Mouse (Mus musculus) gastrocnemius, postnatal 4 days (tissue): Measurements from ENCODE around the gene Dnmbp. TPM values are rescaled to one million over a fixed set of nuclear protein-coding genes. Genes with fewer than 3 reads are reported as not detected.
A peak's percentile ranks its signal among the peaks of the same experiment; 100 is the strongest.

Experiments
- DNase-seq, 2 experiments: peaks; one replicate each; pipeline ENCODE4 v3.0.0; 2021 to 2022; ENCODE audit warnings: low spot score in 2 of 2, mixed read lengths in 2 of 2
- total RNA-seq, 2 experiments: library from RNA; stranded (reverse); gene quantifications; 2 replicates each; pipeline ENCODE4 v1.2.3; 2021

Dnmbp gene
- total RNA-seq, 2 experiments from 2014 or later: 18.8 to 20.4 TPM

DNA sequence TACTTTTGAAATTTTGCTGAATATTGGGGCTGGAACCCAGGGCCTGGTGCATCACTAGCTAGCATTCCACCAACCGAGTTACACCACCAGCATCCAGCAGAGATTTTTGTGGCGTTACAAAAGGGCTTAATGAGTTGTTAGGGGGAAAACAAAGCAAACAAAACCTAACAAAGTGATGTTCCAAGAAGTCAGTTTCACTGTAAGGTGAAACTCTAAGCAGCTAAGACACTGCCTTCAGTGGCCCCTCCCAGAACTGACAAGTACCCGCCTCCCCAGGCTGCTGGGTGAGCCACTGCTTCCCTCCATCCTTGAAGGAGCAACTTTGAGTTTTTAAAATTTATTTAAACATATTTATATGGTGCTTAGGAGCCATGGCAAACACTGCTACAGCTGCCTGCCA lies 59.6 kb downstream of the Dnmbp start:
- DNase-seq: no peak

DNA sequence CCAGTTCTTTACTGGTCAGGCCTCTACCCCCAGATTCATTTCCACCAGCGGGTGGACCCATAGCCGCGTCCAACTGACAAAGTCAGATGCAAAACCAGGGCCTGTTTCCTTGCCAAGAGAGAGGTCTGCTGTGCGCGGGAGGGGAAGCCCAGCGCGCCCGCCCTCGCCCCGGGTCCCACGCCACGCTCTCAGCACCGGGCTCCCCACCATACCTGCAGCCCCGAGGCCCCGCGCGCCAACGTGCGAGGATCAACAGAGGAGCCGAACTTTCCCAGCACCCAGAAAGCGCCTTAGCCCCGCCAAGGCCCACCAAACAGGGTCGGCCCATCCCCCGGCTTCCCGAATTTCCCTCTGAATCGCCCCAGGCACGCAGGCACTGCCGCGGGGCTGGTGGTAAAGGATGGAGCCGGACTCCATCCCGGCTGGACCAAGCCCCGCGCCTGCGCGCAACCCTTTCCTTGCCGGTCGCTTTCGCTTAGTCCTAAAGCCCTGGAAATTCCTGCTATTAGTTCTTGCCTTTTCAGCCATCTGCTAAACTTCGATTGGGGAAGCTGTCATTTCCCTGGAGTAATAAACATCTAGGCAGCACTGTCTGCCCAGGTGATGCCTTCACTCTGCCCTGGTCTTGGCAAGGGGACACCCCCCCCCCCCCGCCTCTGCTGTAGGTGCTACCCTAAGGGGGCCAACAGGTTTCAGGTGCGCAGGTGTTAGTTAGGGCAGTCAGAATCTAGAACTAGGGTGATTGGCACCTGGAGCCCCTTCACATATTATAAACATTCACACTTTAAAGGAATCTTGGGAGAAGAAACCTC lies 60.4 kb downstream of the Dnmbp start:
- peak; percentile 72 to 88 for DNase-seq

DNA sequence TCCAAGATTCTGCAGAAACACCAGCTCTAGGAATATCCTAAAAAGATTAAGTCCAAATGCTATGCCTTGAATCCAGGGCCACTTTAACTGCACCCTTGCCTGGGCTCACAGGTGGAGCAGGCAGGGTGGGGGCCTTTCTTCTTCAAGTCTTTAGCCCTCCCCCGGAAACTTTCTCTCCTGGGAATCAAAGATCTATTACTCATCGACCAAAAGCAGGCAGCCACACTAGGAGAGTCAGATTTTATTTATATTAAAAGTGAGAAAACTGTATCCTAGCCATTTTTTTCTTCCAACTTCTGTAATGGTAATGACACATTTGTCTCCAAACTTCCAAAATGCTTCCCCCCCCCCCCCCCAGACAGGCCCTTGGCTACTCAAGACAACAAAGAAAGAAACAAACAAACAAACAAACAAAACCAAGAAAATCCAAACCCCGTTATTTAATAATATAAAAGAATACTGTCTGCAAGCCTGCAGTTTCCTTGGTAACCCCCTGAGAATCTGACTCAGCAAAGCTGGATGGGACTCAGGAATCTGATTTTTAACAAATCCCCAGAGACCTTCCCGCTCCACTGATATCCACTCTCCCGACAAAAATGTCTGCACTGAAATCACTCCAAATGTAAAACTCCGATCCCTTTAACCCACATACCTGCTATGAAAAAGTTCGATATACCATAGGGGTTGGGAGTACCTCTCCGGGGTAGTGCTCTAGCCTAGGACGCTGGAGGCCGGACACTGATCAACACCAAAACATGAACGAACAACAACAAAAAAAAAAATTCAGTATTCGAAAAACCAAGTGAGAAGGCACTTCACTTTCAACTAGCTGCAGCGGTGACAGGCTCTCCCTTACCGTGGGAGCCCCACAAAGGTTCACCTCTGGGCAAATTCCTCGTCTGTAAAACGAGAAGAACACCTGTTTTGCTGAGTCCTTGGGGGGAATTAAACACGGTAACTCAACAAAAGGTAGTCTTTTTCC lies 61.6 kb downstream of the Dnmbp start:
- no peak for DNase-seq

DNA sequence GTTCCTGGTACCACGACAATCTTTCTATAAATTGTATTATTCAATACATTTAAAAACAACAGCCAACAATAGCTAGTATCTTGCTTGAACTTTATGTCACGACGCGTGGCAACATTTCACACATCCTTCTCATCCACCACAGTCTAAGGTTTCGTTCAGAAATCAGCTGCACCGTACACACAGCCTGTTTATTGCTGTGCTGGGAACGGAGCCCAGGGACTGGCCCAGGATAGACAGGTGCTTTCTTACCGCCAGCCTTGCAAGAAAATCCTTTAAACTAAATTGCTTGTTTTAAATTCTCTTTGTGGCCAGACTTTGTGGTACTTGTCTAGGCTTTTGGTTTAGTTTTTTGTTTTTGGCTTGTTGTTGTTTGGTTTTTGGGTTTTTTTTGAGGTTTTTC lies 62.6 kb downstream of the Dnmbp start:
- no peak for DNase-seq

DNA sequence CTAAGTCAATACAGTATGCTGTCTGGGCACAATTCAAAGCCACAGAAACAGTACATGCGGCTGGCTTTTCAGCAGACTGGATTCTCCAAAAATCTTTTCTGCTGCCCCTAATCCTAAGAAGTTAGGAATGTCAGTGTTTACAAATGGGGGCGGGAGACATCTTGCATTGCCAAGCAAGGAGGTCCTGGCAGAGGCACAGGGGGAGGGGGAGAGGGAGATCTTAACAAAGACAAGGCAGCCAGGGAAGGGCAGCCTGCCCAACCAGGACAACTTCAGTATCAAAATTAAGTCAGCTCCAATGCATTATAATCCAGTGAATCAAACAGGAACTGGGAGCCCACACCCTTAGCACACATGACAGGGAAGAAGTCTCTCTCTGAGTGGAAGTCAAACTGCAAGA lies 64.0 kb downstream of the Dnmbp start:
- peak in 1 of 2 experiments; percentile 35 for DNase-seq

DNA sequence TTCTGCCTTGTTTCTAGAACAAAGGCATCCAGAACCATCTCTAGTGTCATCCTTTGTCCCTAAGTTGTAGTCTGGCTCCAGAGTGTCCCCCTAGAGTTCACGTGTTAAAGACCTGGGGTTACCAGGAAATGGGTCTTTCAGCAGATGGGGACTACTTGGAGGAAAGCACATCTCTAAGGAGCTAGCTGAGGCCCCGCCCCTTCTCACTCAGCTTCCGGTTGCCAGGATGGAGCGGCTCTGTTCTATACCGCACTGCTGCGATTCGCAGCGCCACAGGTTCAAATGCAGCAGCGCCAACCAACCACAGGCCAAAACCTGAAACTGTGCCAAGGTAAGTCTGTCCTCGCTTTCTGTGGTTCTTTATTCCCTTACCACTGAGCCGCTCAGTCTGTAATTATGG lies 65.6 kb downstream of the Dnmbp start:
- DNase-seq: no peak

DNA sequence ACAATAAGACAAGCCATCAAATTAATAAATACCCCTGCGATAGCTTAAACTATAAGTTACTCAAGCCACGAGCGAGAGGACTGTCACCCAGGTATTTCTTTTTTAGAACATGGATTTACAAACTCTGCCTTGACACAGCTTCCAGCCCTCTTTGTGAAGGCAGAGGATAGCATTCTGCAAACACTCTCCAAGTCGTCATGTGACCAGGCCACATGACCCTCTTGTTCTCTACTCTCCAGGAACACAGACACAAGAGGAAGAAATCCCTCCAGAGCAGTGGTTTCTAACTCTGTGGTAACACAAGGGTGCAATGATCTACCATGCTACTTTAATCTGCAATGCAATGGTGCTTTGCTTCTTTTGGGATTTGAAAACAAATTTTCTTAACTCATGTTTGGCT lies 69.6 kb downstream of the Dnmbp start:
- no peak for DNase-seq

DNA sequence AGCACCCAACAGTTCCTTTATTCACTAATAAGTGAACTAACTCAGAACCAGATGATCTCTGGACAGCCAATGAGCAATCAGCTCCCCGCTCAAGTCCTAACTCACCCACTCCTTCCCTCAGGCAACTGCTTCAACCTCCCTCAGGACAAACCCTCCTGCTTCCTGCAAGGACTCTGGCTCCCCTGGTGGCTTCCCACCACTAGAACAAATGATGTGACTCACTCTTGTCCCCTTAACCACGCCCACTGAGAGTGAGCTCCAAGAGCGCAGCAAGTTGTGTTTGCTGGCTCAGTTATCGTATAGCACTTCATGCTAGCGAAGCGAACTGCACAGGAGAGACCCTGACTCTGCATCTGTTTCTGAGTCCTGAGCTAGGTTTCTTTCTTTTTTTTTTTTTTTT lies 82.6 kb downstream of the Dnmbp start:
- no peak for DNase-seq

DNA sequence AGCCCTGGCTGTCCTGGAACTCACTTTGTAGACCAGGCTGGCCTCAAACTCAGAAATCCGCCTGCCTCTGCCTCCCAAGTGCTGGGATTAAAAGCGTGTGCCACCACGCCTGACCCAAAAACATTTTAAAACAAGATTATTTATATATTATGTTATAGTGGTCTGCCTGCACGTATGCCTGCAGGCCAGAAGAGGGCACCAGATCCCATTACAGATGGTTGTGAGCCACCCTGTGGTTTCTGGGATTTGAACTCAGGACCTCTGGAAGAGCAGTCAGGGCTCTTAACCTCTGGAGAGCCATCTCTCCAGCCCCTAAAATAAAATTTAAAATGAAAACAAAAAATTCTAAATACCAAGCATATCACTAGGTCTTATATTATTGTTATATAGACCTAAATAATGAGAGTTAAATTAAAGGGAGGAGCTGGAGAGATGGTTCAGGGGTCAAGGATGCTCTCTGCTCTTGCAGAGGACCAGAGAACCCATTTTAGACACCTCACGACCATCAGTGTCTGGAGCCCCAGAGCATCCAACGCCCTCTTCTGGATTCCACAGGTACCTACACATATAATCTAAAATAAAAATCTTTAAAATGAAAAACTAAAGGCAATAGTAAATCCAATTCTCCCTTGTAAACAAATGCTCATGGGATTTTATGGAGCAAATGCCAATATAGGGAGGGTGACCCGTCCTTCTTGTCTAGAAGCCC lies 87.0 kb downstream of the Dnmbp start:
- no peak for DNase-seq

DNA sequence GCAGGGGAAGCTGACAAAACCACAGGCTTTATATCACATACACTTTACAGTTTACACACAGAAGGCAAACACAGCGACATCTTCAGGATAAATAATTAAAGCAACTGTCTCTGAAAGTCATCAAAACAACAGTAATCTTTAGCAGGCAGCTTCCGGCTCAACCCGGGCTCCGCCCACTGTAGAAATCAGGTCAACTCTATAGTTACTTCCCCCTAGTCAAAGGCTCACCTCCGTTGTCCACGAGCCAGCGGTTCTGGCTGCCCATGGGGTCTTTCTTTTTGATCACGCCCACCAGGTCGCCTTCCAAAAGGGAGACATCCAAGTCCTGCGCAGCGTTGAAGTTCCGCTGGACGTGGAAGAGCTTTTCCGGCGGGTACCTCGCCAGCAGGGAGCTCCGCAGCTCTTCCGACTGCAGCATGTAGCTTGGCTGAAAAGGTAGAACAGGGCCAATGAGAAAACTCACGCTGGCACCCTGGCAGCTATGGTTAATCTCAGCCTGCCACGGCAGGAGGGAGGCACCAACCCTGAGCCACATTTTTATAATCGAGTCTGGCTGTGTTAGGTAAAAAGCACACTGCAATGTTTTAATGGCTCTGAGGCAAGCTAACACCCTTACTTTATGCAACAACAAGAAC lies 87.9 kb downstream of the Dnmbp start:
- DNase-seq: no peak

DNA sequence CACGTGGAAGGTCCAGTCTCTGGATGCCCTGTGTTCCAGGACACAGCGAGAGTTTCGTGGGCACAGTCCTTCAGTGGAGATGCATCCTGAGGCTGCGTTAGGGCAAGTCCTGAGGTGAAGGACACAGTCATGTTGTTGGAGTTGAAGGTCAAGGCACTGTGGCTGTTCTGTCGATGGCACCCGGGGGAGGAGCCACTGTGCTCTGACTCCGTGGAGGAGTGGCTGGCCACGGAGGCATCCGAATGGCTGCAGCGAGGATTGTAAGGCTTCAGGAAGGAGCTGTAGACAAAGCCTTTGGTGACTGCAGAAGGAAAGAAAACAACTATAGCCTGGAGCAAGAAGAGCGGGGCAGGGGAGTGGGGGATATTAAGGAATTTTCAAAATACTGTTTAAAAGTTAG lies 90.0 kb downstream of the Dnmbp start:
- DNase-seq: no peak

DNA sequence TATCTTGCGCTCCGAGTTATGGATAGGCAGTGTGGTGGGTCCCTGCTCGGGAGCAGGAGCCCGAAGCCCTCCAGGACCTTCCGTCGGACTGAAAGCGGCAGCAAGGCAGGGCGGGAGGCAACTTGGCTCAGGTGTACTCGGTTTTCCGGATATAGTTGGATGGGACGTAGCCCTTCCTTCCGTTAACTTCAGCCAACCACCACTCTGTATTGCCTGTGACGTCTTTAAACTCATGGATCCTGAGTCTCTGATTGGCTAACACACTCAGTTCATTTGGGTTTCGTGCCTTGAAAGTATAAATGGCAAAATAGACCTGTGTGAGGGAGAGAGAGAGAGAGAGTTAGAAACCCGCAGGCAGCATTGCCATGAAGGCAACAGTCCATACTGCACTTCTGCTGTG lies 92.0 kb downstream of the Dnmbp start:
- DNase-seq: no peak

DNA sequence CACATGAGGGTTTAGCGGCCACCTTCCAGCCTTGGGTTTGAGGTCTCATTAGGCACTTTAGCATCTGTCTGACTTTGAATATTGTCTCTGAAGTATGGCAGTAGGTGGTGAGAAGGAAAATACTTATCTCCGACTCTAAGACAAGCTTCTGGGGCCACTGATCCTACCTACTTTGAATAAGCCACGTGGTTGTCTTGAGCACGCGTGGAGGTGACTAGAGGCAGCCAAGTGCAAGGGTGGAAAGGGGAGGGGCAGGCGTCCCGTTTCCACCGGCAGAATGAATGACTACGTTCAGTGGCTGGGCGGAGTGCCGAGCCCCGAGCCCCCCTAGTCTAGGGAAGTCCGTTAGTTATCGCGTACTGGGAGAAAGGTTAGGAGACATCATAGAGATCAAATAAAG lies 92.9 kb downstream of the Dnmbp start:
- DNase-seq: no peak

DNA sequence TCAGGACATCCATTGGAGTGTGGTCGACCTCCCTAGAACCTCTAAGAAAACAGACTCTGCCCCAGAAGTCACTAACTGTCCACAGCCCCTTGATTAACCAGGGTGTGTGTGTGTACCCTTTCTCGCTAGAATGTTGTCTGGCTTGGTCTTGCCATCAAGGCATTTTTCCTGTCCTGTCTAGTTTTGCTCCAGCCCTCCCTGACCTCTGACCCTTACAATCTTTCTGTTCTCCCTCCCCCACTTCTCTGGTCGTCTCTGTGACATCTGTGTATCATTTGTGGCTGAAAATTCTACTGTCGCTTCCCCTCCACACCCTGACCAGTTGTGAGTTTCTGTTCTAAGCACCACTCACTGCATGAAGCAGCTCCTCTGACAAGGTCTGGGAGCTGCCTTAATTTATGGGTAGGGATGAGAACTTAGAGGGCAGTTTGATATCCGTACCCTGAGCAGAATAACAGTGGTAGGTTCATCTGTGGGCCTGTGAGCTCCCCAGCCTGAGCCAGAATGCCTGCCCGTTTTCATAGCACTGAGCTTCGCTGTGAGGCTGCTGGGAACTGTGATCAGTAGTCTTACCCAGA lies 94.6 kb downstream of the Dnmbp start:
- DNase-seq: no peak

DNA sequence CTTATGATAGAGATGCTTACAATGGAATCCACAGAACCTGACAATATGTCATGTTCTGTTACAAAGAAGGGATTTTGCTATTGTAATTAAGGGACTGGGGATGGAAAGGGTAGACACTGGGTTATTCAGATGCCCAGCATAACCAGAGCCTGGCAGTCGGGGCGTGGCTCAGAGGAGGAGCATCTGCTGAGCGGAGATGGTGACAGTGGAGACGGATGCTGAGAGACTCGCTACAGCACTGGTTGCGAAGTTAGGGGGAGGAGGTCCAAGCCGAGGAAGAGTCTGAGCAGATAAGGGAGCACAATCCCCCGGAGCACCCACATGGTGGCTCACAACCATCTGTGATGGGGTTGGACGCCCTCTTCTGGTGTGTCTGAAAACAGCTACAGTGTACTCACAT lies 96.8 kb downstream of the Dnmbp start:
- no peak for DNase-seq

DNA sequence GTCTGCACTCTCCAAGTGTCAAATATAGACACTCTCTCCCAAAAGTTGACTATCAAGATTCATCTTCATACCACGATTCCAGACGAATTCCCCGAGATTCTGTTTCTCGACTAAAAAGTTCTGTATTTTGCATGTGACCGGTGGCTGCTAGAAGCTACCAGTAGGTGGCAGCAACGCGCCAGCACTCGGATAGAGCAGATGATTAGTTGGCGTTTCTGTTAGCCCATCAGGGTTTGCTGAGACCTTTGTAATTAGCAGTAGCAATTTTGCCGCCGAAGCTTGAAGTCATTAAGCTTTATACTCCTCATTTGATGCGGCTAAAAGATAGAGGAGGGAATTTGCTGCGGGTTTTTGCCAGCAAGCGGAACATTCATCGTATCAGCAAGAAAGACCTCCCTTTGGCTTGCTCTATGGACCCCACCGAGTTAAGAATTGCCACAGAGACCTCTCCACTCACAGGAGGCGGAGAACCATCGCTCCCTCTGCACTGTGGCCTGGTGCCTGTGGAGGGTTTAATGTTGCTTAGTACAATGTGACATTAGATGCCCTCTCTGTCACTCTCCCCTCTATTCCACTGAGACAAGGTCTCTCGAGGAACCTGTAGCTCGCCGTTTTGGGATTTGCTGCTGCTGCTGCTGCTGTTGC lies 107.4 kb downstream of the Dnmbp start:
- peak; percentile 42 to 72 for DNase-seq

DNA sequence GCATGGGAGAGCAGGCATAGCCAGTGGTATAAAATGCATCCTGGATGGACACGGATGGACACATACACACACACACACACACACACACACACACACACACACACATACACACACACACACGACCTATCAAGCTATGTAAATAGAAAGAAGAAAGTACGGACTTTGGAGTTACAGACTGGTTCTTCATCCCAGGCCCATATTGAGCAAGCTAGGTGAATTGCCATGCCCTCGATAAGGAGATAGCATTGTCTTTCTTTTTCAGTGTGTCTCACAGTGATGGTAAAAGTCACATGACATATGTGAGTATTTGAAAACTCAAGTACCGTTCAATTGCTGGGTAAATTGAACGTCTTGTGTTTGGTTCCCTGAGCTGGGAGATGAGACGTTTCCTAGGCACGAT lies 113.1 kb downstream of the Dnmbp start:
- no peak for DNase-seq

DNA sequence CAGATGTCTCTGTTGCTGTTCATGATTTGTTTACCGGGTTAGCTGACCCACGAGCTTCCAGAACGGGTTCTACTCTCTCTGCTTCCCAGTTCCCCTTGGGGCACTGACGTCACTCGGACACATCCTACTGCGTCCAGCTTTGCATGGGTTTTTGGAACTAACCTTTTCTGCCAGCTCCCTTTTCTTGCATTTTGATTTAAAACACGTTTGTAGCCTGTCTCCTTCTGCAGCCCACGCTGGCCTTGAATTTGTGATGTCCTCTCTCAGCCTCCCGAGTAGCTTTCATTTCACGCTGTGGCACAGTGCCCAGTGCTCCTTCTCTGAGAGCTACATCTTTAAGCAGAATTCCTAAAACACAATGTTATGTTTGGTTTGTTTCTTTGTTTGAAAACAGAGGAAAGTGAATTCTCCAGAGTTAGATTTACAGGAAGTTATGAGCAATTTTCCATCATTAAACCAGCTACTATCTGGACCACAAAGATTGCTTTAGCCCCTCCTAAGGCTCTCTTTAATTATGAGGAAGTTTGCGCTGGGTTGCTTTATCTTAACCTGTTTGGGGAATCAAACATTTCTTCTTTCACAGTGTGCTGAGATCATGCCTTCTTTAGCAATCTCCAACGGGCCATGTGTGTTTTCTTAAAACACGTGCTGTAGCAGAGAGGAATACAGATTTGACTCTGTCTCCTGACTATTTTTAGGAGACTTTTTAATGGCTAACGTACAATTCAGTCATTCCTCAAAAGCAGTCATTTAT lies 124.2 kb downstream of the Dnmbp start:
- peak in 1 of 2 experiments; percentile 25 for DNase-seq

DNA sequence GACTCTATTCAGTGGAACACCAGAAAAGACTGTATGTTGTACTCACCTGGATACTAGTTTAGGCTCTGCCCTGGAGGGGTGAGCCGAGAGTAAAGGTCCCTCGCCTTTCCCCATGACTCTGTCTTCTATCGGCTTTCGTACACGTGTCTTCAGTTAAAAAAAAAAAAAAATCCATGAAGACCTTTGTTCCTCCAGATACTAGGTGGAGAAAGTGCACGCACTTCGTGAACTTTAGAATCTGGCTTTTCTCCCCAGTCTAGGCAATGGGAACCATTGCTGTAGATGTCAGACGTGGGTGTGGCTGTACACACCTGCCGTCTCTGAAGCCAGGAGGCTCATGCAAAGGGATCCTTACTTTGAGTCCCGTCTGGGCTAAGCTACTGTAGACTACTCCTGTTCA lies 126.7 kb downstream of the Dnmbp start:
- DNase-seq: no peak

DNA sequence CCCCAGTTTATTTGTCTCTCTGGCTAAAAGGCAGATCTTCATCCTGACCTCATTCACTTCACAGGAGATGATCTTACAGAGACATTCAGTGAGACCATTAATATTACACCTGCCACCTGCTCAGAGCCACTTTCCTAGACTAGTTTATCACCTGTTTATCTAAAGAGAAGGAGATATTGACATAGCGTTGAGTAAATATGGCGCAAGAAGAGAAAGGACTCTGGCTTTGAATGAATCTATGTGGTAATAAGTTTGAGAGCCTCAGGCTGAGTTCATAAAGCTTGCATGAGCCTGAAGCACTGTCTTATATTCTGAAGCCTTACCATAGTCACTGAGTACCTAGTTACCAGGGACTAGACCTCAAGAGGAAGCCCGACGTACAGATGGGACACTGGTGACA lies 128.6 kb downstream of the Dnmbp start:
- no peak for DNase-seq
